Mouse (Mus musculus) heart, postnatal 36 days (tissue): Measurements from ENCODE around the gene Vdr. TPM values are rescaled to one million over a fixed set of nuclear protein-coding genes. Genes with fewer than 3 reads are reported as not detected.

ENCODE experiments used
- DNase-seq, 2 experiments: peaks; one replicate each; pipeline ENCODE4 v3.0.0; 2021 to 2022
- intact Hi-C: fragments of 180-260 bp; cut with DNase I; formaldehyde crosslinking; loops from one replicate; pipeline ENCODE4 v1.15.1; 2025
- total RNA-seq, 2 experiments: library from RNA; stranded (reverse); gene quantifications; 2 replicates each; pipeline ENCODE4 v1.2.3; 2021

The Vdr gene
- 1 to 10 TPM; 1.6 to 1.7 TPM for total RNA-seq

DNA sequence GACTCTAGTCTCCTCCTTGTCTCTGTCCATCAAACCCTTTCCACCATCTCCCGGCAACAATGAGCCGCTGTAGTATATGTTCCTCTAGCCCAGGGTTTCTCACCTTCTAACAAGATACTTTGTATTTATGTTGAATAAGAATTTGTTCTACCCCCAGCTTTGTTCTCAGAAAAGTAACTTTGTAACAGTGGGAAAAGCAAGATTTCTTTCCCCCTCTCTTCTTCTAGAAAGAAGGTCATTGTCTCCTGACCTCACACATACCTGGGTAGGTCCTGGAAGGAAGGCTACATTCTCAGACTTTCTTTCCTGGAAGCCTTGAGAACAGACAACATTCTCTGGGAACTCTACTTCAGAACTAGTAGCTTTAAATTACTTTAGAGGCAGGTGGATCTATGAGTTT, at the start of gene Vdr:
Vdr (minus strand) TSS at position 101 of the 400 bp plus-strand sequence.
- intact Hi-C loops, result no loop called here
- no peak for DNase-seq

DNA sequence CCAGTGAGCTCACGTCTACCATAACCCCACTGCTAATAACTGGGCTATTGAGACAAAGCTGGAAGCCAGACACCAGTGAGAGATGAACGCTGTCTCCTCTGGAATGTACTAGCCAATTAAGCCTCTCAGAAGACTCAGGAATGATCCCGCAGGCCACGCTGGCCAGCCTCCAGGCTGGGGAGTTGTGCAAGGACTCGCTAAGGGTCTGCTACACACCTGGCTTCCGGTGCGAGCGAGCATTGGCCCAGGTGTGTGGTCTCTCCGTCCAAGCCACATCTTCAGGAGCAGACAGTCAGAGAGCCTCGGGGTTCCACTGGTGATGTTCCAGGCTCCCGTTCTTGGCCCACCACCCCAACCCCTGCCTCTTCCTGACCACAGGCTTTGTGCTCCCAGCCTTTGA, 46.0 kb upstream of the Vdr start:
- intact Hi-C loops, result loop anchor here (10.0 kb wide), 1 partner anchor 1828 kb away; no protein-coding TSS in a partner anchor

DNA sequence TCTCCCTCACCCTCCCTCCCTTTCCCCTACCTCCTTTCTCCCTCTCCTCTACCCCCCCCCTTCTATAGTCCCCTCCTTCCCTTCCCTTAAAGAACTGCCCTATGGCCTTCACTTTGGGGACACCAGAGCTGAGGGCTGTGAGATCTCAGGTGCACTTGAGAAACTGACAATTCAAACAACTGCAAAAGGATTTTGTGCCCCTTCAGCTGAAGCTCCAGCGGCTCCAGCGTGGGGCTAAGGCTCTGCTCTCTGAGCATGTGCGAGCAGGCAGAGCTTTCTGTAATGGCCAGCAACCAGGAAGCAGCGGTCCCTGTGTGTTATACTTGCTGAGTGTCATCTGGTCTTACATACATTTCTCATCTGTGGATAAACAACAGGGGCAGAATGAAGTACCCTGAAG, 45.3 kb upstream of the Vdr start:
- intact Hi-C loops, result loop anchor here (10.0 kb wide), 1 partner anchor 1829 kb away; no protein-coding TSS in a partner anchor

More for the DNA sequence above, 46.0 kb upstream of the Vdr start:
- DNase-seq, result no peak

DNA sequence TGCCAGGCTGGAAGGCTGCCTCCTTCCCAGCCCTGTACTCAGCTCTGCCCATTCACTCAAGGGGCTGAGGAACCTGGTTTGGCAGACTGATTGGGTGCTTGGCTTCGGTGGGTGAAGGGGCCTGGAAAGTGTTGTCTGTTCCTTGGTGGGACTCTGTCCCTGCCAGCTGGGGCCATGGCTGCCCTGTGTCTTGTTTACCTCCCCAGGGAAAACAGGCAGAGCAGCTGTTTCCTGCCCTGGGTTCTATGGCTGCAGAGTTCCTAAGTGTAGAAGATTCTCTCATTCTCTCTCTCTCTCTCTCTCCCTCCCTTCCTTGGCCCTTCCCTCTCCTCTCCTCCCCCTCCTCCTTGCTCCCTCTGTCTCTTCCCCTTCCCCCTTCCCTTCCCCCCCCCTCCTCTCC, 44.9 kb upstream of the Vdr start:
- DNase-seq, result no peak
- intact Hi-C loops, result loop anchor here (10.0 kb wide), 1 partner anchor 1830 kb away; no protein-coding TSS in a partner anchor

More for the DNA sequence above, 45.3 kb upstream of the Vdr start:
- no peak for DNase-seq

DNA sequence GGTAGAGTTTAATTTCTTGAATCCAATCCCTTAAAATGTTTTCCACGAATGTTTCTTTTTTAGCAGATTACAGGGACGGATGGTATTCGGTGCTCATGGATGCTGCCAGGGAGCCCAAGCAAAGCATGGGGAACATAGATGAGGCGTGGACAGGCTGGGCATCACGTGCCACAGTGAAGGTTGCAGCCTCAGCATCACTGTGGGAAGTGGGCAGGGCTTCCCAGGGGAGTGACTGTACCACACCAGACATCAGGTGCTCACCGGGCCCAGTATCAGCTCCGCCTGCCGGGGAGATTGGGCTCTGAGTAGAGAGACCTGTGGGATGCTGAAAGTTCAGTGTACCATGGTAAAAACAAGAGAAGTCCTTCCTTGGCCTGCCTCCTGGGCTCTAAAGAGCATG, 44.2 kb upstream of the Vdr start:
- no peak for DNase-seq
- intact Hi-C loops, result loop anchor here (10.0 kb wide), 1 partner anchor 1830 kb away; no protein-coding TSS in a partner anchor

DNA sequence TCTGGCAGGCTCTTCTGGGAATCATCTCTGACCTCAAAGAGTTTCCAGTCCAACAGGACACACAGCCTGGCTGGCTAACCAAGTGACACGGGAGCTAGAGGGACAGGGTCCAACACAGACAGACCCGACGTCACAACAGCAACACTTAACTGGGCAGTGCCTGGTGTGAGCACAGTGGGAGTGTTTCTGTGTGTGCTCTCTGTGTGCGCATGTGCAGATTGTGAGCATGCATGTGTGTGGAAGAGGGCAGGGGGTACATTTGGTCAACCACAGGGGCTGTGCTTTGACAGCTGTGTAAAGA, 42.4 kb upstream of the Vdr start:
- intact Hi-C loops, result loop anchor here (2.0 to 10.0 kb wide), 4 partner anchors 82 to 1832 kb away; no protein-coding TSS in a partner anchor
- no peak for DNase-seq

DNA sequence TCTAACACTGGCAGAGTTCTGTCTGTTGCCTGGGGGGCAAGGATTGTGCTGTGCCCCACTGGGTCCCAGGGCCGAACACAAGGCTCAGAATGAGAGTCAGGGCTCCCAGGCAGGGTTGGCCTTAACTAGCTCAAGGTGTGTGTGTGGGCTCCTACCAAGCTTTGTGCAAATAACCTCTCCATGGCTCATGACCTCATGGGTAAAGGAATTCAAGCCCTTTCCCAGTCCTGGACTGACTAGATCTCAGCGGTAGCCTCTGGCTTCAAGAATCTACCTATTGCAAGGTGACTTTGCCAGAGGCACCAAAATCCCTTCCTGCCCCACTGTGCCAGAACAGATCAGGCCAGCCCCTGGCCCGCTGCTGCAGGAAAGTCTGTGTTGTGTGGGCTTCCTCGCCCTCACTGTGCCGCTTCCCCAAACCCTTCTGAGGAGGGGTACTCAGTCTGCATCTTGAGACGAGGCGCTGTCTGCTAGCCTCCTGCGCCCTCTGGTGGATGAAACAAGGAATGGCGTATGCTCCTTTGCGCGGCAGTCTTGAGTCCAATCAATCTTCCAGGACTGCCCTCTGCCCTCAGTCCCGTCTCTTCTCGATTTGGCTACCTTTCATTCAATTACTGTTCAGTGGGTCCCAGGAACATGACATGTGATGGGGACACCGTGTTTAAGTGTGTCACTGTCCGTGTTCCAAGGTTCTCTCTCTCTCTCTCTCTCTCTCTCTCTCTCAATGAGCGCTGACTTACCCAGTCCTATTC, 41.9 kb upstream of the Vdr start:
- intact Hi-C loops, result loop anchor here (2.0 to 10.0 kb wide), 4 partner anchors 82 to 1832 kb away; no protein-coding TSS in a partner anchor
- DNase-seq, result peak; percentile 63 to 66

DNA sequence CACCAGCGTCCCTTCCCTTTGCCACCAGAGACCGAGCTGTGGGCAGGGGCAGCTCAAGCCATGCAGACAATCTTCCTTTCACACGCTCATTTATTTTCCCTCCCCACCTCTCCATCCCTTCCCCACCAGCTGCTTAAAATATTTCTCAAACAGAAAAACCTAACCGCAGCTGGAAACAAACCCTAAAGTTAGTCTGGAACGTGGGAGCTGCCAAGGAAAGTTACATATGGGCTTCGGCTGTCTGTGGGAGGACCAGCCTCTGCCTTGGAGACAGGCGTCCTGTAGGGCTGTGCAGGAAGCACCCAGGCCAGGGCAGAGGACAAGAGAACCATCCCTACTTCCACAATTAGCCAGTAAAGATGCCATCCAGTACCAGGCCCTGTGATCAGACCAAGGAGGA, 39.8 kb upstream of the Vdr start:
- intact Hi-C loops, result loop anchor here (10.0 kb wide), 1 partner anchor 1835 kb away; no protein-coding TSS in a partner anchor
- no peak for DNase-seq

DNA sequence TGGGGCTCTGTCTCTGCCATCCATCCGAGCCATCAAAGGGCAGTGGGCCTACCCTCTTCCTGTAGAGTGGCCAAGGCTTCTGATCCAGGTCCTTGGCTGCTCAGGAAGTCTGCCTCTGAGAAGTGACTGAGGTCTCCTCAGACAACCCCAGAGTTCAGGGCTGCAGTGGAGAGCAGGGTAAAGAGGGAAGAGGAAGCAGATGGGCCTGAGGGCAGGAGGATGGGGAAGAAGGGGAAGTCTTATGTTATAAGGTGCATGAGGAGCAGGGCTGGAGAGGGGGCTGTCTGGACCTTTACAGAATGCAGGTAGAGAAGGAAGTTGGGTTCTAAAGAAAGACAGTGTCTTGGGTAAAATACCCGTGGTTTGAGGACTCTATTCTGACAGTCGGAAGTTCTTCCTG, 39.3 kb upstream of the Vdr start:
- intact Hi-C loops, result loop anchor here (10.0 kb wide), 1 partner anchor 1835 kb away; no protein-coding TSS in a partner anchor
- no peak for DNase-seq

DNA sequence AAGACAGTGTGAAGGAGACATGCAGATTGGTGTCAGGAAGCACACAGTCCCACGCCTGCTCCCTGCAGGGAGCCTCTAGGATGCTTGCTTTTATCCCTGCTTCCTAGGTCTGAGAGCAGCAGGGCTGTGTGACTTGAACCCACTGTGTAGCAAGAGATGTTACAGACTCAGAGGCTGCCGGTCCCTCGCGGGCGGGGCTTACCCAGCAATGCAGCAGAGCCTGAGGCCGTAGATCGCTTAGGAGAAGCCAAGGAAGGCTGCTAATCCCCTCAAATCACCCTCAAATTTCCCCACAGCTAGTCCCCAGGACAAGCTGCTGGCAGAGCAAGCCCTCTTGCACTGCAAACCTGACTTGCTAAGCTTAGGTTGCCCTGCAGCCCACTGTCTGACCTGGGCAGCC, 38.3 kb upstream of the Vdr start:
- intact Hi-C loops, result no loop called here
- no peak for DNase-seq

DNA sequence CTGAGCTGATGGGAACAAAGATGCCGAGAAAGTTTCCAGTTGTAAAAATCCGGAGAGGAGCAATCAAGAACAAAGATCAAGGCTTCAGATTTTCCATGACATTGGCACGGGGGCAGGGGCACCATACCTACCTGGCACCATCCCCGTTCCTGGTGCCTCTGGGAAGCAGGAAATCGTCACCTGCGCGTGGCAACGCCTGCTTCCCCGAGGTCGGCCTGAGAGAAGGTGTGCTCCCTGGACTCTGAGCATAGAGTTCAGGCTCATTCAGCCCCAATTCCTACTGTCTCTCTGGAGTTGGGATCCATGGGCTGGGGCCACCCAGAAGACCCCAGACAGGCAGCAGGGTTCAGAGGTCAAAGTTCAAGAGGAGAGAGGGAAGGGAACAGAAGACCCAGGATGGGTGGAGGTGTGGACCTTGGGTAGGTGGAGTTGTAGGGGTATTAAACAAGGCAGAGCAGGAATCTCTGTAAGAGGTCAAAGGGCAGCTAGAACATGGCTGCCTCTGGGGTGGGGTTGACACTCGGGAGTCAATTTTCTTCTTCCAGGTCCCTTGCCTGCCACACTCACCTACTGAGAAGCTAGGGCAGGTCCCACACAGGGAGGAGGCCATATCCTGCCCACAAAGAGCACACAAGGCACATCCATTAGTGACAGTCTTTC, 35.4 kb upstream of the Vdr start:
- no peak for DNase-seq

DNA sequence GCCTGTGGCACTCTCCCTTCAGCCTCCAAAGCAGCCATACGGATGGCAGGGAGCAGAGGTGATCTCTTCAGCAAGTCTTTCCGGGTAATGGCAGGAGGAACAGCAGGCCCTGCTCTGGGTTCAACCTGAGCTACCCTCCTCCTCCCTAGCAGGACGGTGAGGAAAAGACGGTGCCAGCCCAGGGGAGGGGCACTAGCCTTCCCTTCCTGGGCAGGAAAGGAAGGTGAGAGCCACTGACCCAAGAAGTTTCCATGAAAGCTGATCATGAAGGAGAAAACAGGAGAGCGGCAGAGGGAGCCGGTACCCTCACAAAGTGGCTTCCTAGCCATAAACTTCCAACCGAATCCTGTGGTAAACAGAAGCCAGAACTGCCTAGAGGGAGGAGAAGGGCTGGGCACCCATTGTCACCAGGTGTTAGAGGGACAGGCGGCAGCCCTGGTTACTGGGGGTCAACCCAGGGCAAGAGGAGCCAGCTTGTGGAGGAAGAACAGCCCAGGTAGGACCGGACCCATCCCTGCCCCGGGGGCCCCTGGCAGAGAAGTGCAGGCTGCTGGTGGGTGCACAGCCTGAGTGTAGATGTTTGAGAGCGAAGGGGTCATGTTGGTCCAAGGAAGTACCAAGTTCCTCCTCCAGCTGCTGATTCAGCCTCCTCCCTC, 34.6 kb upstream of the Vdr start:
- intact Hi-C loops, result no loop called here
- no peak for DNase-seq

More for the DNA sequence above, 35.4 kb upstream of the Vdr start:
- intact Hi-C loops, result no loop called here

DNA sequence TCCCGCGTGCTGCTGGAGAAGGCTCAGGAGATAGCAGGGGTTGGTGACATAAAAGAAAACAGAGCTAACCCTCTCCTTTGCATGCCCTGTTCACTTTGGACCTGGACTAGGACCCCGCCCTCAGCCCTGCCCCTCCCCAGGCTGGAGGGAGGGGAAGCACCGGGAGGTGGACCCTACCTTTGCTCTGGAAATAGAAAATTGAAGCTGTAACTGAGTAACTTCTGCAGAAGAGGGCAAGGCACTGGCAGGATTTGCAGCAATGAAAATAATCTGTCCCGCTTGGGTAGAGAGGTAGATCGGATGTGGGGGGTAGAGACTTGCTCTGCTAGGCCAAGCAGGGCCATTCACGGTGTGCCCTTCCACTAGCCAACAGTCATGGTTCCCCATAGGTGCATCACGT, 32.9 kb upstream of the Vdr start:
- DNase-seq, result no peak
- intact Hi-C loops, result no loop called here

DNA sequence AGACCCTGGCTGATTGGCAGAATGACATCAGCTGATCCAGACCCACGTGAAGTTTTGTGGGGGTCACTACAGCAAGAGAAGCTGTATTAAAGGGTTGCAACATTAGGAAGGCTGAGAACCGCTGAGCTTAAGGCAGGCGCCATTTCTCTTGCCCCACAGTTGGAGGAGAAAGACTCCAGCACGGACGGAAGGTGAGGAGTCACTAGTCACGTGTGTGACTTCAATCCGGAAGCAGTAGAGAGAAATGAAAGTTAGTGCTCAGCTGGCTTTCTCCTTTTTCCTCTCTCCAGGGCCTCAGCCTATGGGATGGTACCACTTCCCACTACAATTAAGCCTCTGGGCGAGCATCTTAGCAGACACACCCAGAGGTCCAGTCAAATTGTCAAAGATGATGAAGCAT, 32.1 kb upstream of the Vdr start:
- no peak for DNase-seq
- intact Hi-C loops, result no loop called here

DNA sequence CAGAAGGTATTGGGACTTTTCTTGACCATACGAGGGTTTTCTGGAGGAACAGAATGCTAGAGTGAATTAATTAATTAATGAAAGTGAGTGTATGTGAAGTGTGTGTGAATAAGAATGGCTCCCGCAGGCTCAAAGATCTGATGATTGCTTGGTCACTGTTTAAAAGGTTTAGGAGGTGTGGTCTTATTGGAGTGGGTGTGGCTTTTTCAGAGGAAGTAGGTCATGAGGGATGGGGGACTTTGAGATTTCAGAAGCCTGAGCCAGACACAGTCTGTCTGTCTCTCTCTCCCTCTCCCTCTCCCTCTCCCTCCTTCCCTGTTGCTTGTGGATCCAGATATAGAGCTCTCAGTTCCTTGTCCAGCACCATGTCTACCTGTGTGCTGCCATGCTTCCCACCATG, 30.9 kb upstream of the Vdr start:
- intact Hi-C loops, result no loop called here
- no peak for DNase-seq

DNA sequence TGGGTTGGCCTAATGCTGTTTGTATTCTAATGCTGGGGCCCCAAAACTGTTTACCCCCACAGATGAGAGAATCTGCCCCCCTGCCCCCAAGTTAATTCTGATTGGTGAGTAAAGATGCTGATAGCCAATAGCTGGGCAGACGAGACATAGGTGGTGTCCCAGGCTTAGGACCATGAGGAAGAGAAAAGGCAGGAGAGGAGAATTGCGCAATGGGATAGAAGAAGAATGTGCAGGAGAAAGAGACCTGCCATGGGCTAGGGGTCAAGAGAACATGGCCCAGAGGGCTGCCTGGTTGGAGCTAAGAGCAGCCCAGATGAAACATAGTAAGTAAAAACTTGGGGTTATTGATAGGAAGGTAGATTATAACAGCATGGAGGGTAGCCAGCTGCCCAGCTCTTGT, 29.7 kb upstream of the Vdr start:
- intact Hi-C loops, result no loop called here

DNA sequence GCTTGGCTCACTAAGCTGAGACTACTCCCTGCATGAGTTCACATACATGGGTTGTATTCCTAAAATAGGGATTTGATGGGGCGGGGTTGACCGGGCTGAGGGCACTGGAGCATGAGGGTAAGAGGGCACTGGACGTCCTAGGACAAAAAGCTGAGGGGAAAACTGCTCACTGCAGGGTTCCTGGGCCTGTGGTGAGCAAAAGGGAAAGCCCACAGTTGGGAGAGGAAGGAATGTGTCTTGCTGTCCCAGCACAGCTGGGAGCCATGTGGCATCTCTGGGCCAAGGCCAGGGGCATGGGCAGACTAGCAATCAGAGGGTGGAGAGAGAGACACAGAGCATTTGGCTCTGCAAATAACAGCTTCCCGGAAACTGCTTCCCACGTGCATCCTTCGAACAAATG, 28.1 kb upstream of the Vdr start:
- intact Hi-C loops, result no loop called here
- DNase-seq, result no peak

More for the DNA sequence above, 29.7 kb upstream of the Vdr start:
- no peak for DNase-seq

DNA sequence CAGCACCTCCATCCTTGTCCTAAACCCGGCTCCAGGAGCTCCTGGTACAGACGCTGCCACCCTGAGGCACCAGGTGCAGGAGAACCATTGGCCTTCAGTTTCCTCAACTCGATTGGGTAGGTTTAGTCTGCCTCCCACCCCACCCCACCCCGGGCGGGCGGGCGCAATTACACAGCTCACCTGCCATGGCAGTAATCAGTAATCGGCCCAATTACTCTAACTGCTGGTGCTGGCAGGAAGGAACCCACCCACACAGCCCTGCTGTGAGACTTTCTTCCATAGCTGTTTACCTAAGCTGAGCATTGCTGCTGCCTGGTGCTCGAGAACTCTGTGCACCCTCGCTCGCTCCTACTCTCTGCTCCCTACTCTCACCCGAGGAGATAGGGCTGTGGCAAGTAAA, 22.0 kb upstream of the Vdr start:
- DNase-seq, result no peak
- intact Hi-C loops, result no loop called here

DNA sequence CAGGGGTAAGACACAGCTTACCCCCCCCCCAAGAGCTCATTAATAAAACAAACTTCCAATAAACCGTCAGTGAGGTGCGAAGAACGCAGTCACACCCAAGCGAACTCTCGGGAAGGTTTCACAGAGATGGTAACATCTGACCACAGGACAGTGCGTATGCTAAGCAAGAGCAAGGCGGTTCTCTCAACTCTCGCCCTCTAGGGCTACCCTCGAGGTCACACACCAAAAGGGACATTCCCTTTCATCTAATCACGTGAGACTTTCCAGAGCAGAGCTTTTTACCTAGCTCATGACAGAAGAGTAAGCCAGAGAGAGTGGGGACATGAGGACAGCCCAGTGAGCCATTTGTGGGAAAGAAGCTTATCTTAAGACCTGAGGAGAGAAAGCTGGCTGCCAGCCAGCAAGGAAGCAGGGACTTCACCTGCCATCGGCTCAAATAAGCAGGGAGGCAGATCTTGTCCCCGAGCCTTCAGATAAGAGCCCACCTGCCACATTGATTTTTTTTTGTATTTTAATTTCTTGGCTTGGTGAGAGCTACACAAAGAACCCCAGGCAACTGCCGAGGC, 18.9 kb upstream of the Vdr start:
- DNase-seq, result no peak
- intact Hi-C loops, result no loop called here

DNA sequence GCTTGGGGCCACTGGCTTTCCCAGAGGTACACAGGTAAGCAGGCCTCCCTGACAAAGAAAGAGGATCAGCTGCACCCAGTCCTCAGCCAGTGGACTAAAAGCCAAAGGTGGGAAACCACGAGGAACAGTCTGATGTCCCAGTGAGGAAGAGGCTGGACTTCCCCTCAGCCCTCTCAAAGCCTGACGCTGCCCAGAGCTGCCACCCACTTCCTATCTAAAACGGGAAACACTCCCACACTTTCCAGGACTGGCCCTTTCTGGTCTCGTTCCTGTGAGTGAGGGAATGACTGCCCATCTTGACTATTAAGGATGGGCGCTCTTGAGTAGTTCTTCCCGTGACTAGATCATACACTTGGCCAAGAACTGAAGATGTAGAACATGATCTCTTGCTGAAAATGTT, 17.4 kb upstream of the Vdr start:
- intact Hi-C loops, result no loop called here
- DNase-seq, result no peak

DNA sequence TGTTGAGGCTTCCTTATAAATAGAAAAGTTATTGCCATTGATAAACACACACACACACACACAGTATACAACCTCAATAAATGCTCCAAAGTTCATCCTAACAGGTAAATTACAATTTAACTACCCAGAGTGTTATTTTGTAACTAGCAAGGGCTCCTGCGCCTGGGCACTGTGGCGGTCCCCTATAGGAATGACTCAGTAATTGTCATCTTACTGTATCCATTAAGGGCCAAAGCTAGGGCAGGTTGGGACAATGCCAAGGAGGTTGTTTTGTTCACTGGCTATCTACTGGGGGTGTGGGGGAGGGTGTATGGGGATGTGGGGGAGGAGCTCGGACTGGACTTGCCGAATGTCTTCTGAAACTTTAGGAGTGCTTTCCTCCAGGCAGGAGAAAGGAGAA, 16.6 kb upstream of the Vdr start:
- no peak for DNase-seq
- intact Hi-C loops, result no loop called here
